Mouse (Mus musculus) urinary bladder, postnatal 0 days (tissue): Measurements from ENCODE around the gene Cst10. TPM values are rescaled to one million over a fixed set of nuclear protein-coding genes. Genes with fewer than 3 reads are reported as not detected.

Experiments used
- polyA plus RNA-seq: library from polyadenylated mRNA; unstranded; fragments of >200 nt; fragmentation: Nextera tagmentation; extraction: Ambion mirVana; gene quantifications from 2 replicates; pipeline ENCODE4 v1.2.1, GENCODE M21; 2015

The Cst10 gene
- not detected in 2 replicates for polyA plus RNA-seq

DNA sequence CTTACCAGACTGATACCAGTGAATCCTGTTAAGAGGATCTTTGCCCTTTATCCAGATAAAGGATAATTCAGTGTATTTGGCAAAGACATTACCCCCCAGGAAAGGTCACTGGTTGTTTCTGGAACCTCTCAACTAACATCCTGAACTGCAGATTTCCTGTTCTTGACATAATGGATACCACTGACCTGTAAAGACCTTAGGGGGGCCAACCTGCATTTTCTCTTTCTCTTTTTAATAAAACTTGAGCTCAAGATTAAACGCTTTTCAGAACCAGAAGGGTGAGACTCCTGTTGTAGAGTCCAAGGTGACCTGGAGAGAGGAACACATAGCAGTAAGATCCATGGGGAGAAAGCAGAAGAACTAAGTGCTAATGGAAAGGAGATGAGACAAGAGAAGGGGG is at the start of gene Cst10:
Cst10 (plus strand) TSS at position 301 of the 400 bp plus-strand sequence.

